Mouse (Mus musculus) liver, embryonic 18 days (tissue): ENCODE results near the gene Snai3. TPM values are rescaled to one million over a fixed set of nuclear protein-coding genes. Genes with fewer than 3 reads are reported as not detected.

ENCODE experiments used
- polyA plus RNA-seq: library from polyadenylated mRNA; depleted of rRNA; stranded (reverse); fragments of >200 nt; gene quantifications from 2 replicates; pipeline ENCODE4 v1.2.3, GENCODE M21; 2012; rRNA removed

Gene Snai3
- polyA plus RNA-seq: 0.84 and 0.85 TPM in 2 replicates

DNA sequence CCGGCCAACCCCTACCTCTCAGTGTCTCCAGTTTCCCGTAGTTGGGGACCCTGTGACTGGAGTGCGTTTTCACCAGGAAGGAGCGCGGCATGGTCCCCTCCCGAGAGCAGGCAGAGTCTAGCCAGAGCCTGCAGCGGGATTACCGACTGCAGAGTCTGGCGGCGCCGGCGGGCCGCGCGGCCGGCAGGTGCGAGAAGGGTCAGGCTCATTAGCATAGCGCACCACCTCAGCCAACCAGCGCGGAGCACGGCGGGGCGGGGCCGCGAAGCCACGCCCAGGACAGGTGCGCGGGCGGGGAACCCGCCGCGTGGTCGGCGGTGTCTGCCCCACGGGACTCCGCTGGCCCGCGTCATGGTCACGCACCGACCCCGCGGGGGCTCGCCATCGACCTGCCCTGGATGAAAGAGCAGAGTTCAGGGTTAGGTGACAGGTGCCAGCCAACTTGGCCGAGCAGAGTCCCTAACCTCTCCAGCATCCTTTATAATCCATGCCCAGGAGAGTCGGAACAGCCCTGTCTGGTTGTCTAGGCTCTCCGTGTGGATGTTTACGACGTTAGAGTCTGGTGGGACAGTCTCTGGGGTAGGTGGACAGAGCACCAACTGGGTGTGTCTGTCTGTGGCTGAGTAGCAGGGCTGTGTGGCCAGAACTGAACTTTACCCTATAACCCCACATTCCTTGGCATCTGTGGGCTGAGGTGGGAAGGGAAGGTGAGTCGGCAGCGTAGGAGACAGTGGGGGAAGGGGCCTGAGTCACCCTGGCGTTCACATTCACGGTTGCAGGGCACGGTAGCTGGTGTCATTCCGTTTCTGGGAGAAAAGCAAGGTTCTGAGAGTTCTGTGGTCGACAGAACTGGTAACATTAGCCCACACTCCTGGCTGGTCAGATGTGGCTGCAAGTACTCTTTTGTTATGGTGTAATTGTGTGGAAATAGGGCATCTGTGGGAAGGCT, at the start of gene Snai3:
TSS of gene Snai3 (minus strand) at position 210 of the 949 bp plus-strand sequence.

DNA sequence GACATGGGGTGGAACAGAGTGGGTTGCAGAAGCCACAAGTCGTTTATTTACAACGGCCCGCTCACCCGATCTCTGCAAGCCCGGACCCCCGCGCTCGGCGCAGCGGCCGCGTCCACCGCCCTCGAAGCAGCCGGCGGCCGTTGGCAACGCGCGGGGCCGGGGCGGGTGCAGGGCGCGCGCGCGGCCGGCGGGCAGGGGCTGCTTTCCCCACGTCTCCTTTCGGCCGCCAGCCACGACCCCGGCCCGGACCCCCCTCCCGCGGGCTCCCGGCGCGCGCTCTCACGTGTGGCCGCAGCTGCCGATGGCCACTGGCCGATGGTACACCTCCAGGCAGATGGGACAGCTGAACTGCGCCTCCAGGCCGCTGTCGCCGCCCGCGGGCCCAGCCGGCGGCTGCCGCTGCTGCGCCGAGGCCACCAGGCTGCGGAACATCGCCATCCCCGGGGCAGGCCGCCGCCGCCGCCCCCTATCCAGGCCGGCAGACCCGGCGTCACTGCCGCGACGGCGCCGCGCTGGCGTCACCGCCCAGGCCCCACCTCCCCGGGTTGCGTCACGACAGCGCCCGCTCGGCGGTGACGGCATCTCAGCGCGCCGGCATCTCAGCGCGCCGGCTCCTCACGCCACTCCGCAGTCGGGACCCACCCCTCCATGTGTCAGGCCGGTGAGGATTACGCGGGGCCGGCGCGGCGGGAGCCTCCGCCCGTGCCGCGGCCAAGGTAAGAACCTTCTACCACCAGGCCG, 15.2 kb upstream of the Snai3 start, which contains the start of the genes Rnf166 and Ctu2:
TSS of gene Rnf166 (minus strand) at position 485 of the 741 bp plus-strand sequence.
TSS of gene Ctu2 (plus strand) at position 564 of the 741 bp plus-strand sequence.

DNA sequence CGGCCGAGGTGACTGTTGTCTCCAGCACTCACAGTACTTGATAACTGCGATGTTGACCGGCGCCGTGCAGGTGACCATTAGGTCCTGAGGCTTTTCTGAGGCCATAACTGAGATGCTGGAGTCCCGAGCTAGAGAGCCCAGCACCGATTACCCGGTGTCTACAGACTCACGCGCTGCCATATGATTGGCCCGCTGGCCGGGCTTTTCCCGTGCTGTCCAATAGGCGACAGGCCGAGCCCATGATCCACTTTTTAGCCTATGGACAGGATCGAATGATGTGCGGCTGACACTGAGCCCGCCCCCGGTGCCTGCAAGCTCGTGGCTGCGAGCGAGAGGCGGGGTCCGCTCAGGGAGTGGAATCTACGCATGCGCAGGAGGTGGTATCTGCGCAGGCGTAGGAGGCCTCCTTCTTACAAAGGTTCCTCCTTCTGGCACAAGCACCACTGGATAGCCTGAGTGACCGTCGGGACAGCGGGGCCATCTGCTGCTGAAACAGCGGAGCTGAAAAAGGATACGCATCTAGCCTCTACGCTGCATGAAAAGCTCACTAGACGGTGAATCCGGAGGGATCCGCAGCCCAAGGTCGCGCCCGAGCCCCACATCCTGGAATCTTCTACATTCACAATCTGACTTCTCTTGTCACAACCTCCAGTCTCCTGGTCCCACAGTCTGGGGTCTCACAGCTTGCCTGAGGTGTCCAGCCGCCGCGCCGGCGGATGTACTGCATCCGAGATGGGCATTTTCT, 17.1 kb downstream of the Snai3 start, which contains the start of gene Mvd:
TSS of gene Mvd (minus strand) at position 161 of the 745 bp plus-strand sequence.

DNA sequence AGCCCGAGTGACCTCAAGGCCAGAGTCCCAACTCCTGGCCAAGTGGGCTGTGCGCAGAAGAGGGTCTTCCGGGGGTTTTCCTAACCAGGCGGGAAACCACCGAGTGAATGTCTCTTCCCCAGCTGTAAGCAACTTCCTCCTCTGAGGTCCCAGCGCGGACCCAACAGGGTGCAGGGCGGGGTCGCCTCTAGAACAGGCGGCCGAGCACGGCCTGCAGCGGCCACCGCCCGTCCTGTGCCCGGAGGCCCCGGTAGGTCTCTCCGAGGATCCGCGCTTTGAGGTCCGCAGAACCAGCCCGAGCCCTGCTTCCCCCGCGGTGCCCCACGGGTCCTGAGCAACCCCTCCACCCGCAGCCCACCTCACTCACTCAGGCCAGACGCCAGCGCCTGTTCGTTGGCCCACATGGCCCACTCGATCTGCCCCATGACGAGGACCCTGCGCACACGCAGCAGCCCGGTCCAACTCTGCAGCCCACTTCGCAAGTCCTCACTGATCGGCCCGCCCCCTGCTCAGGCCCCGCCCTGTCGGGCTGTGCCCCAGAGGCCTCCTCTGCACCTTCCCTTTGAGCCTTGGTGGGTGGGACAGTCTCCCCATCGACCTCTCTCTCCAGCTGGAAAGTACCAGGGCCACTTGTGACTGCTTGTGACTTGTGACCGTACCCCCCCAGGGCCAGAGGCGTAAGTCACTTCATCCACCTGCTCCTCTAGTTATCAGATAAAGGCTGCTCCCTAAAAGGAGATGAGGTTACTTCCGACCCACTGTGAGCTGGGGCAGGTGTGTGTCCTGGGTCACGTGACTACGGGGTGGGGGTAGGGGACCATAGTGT, 27.9 kb downstream of the Snai3 start, which contains the start of gene Cyba:
TSS of gene Cyba (minus strand) at position 488 of the 826 bp plus-strand sequence.

DNA sequence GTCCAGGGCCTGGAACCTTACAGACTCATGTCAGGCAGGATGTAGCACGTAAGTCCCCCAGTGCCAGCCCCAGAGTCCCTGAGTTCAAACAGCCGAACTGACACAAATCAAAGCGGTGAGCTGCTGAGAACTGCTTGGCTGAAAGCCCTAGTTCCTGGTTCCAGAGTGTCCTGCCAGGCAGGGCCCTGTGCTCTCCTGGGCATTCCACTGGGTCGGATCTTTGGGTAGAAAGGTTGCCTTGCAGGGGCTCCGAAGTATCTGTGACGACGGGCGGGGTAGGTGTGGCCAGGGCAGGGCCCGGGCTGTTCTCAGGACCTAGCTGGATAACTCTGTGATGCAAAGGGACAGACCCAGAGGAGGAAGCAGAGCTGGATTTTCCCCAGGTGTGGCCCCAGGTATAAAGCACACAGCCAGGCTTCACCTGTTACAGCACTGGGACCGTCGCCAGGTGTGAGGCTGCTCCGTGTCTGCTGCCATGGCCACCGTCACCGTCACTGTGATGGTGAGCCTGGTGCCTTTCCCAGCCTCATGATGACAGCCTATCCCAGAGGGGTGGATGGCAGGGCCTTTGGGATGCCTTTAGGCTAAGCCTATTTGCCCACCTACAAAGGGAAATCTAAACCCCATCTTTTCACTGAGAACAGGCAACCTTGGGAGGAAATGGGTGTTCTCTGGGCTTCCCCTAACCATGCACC, 39.0 kb downstream of the Snai3 start, which contains the start of gene Il17c:
TSS of gene Il17c (plus strand) at position 645 of the 695 bp plus-strand sequence.

Other genes with a start within 250 kb of the Snai3 start
- gene Zfpm1, start 178.6 kb downstream of the Snai3 start, polyA plus RNA-seq: 34.5 and 41.9 TPM in 2 replicates
- gene Trhr2, start 100.0 kb downstream of the Snai3 start, polyA plus RNA-seq: not detected in 2 replicates
- 13.4 and 17.0 TPM in 2 replicates for gene Zc3h18, start 84.1 kb downstream of the Snai3 start, polyA plus RNA-seq
- gene Il17c, start 38.7 kb downstream of the Snai3 start, polyA plus RNA-seq: 0.05 TPM in 1 of 2 replicates, not detected in the other
- 107 and 119 TPM in 2 replicates for gene Cyba, start 27.8 kb downstream of the Snai3 start, polyA plus RNA-seq
- gene Mvd, start 17.3 kb downstream of the Snai3 start, polyA plus RNA-seq: 29.7 and 41.7 TPM in 2 replicates
- gene Rnf166, start 15.3 kb upstream of the Snai3 start, polyA plus RNA-seq: 20.0 and 21.6 TPM in 2 replicates
- 10.9 and 11.2 TPM in 2 replicates for gene Ctu2, start 15.4 kb upstream of the Snai3 start, polyA plus RNA-seq
- gene Piezo1, start 90.6 kb upstream of the Snai3 start, polyA plus RNA-seq: 25.4 and 31.4 TPM in 2 replicates
- gene Cdt1, start 107.3 kb upstream of the Snai3 start, polyA plus RNA-seq: 26.5 and 28.6 TPM in 2 replicates
- 113 and 120 TPM in 2 replicates for gene Aprt, start 116.2 kb upstream of the Snai3 start, polyA plus RNA-seq
- 8.1 and 9.4 TPM in 2 replicates for gene Galns, start 150.7 kb upstream of the Snai3 start, polyA plus RNA-seq
- gene Trappc2l, start 150.9 kb upstream of the Snai3 start, polyA plus RNA-seq: 34.3 and 38.9 TPM in 2 replicates
- gene Pabpn1l, start 162.0 kb upstream of the Snai3 start, polyA plus RNA-seq: not detected in 2 replicates
- gene Cbfa2t3, start 238.4 kb upstream of the Snai3 start, polyA plus RNA-seq: 0.65 and 0.79 TPM in 2 replicates